ENCODE assay signal across 11 mouse cellular contexts in genomic region chr5:127741331-127741730, GRCm38 (mm10).
DNase-seq lines count a peak whose midpoint lies in the region; ATAC-seq lines count a peak whose summit lies in the region.
"Had no signal": no experiment of that assay in that cellular context is flagged by ENCODE, and none has a peak within 500 bp of the region (broad histone marks: within the 10 kb centered on the region; RNA-seq: fewer than 3 reads in every experiment).

No protein-coding gene starts in this region.

- ATAC-seq in forebrain, embryonic 14.5 days = no peak
- ATAC-seq in neural tube, embryonic 15.5 days (ENCODE audit: low FRiP score) = no peak
- ATAC-seq: hindbrain, embryonic 16.5 days had no signal

- no peaks in the 10 kb centered on the region for H3K27me3 ChIP-seq in forebrain, embryonic 14.5 days (replicated peaks; ENCODE audit: control insufficient read depth, insufficient read depth, low read length)
- H3K27me3 ChIP-seq in forebrain, embryonic 10.5 days (ENCODE audit: poor library complexity, severe bottlenecking) = no peaks in the 10 kb centered on the region
- H3K27me3 ChIP-seq in neural tube, embryonic 15.5 days (replicated peaks) = no peaks in the 10 kb centered on the region
- H3K27me3 ChIP-seq: embryonic facial prominence, embryonic 12.5 days had no signal

- no peak overlapping the region for H3K9ac ChIP-seq in forebrain, embryonic 14.5 days (ENCODE audit: low read length)
- H3K9ac ChIP-seq in neural tube, embryonic 15.5 days (replicated peaks) = no peak overlapping the region
- H3K9ac ChIP-seq: embryonic facial prominence, embryonic 12.5 days had no signal

- H3K4me3 ChIP-seq in forebrain, embryonic 14.5 days (ENCODE audit: low read depth, low read length) = no peak overlapping the region
- no peak overlapping the region for H3K4me3 ChIP-seq in forebrain, embryonic 10.5 days
- H3K4me3 ChIP-seq in neural tube, embryonic 15.5 days (replicated peaks) = no peak overlapping the region
- H3K4me3 ChIP-seq: embryonic facial prominence, embryonic 12.5 days had no signal

- DNase-seq in forebrain, embryonic 14.5 days (ENCODE audit: low spot score) = peak; percentile 72
- no peak for DNase-seq in forebrain, embryonic 10.5 days (ENCODE audit: extremely low spot score, low spot score)
- DNase-seq in cerebellum, adult 9-11 months = peak; percentile 2
- peak; percentile 22 to 43 for DNase-seq in layer of hippocampus, postnatal 10 days (ENCODE audit: low spot score in 2 of 2)
- peak; percentile 76 to 81 for DNase-seq in right cerebral cortex, postnatal 10 days (ENCODE audit: low spot score in 2 of 2)
- DNase-seq in thymus, postnatal 36 days = no peak
- no peak for DNase-seq in adrenal gland, adult (ENCODE audit: inconsistent age in 2 of 2, low spot score in 1 of 2)
- DNase-seq: lung, adult 18-20 months had no signal

- H3K36me3 ChIP-seq in forebrain, embryonic 14.5 days (ENCODE audit: control insufficient read depth, insufficient read depth, low read length) = no peaks in the 10 kb centered on the region
- H3K36me3 ChIP-seq in forebrain, embryonic 10.5 days (replicated peaks) = no peaks in the 10 kb centered on the region
- H3K36me3 ChIP-seq in neural tube, embryonic 15.5 days = no peaks in the 10 kb centered on the region
- H3K36me3 ChIP-seq: embryonic facial prominence, embryonic 12.5 days had no signal

- no peaks in the 10 kb centered on the region for H3K9me3 ChIP-seq in forebrain, embryonic 14.5 days (replicated peaks; ENCODE audit: control insufficient read depth, low read length)
- H3K9me3 ChIP-seq in forebrain, embryonic 10.5 days = no peaks in the 10 kb centered on the region
- no peaks in the 10 kb centered on the region; the same call in 1 of the 2 replicates for H3K9me3 ChIP-seq in neural tube, embryonic 15.5 days (replicated peaks)
- H3K9me3 ChIP-seq: embryonic facial prominence, embryonic 12.5 days had no signal

- H3K27ac ChIP-seq in forebrain, embryonic 14.5 days (ENCODE audit: low read depth, low read length) = no peak overlapping the region
- H3K27ac ChIP-seq in forebrain, embryonic 10.5 days = no peak overlapping the region
- no peak overlapping the region for H3K27ac ChIP-seq in neural tube, embryonic 15.5 days (replicated peaks)
- H3K27ac ChIP-seq: embryonic facial prominence, embryonic 12.5 days had no signal

- H3K4me2 ChIP-seq in forebrain, embryonic 14.5 days (ENCODE audit: low read length) = no peak overlapping the region
- H3K4me2 ChIP-seq in neural tube, embryonic 15.5 days = no peak overlapping the region
- H3K4me2 ChIP-seq: embryonic facial prominence, embryonic 12.5 days had no signal

- H3K4me1 ChIP-seq in forebrain, embryonic 14.5 days (ENCODE audit: control insufficient read depth, insufficient read depth, low read length) = no peaks in the 10 kb centered on the region
- H3K4me1 ChIP-seq in forebrain, embryonic 10.5 days = no peaks in the 10 kb centered on the region
- no peaks in the 10 kb centered on the region for H3K4me1 ChIP-seq in neural tube, embryonic 15.5 days
- H3K4me1 ChIP-seq: embryonic facial prominence, embryonic 12.5 days had no signal

- WGBS in forebrain, embryonic 14.5 days = 61% methylated on average over 16 of the region's 16 CpGs
- WGBS in forebrain, embryonic 10.5 days = 94% methylated on average over 16 of the region's 16 CpGs
- WGBS in neural tube, embryonic 15.5 days = 65% methylated on average over 16 of the region's 16 CpGs

Comparison
In these comparisons a context has a peak if more than half of its experiments do, and no peak if none do; other contexts are left out.
1. DNase-seq: peak in forebrain, embryonic 14.5 days (single experiment), cerebellum, adult 9-11 months (single experiment), layer of hippocampus, postnatal 10 days (2 of 2) and right cerebral cortex, postnatal 10 days (2 of 2); none in forebrain, embryonic 10.5 days (single experiment), thymus, postnatal 36 days (0 of 2) and adrenal gland, adult (0 of 2).